In the genomic region with DNA sequence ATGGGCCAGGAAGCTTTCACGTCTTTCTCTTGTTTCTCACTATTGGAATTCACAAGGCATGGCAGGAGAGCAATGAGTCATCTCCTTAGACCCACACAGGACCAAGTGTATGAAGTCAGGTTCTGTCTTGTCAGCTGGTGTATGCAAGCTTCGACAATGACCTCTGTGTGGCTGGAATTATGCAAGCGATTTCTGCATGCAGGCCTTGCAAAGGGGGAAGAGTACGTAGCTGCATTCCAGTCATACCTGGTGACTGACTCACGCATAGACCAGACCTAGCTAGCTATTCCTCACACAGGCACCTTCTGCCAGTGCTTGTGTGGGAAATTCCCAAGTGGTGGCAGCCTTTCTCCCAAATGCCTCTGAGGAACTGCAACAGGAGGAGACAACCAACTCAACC, we compare ENCODE assay signal across 9 mouse cellular contexts. TPM values are rescaled to one million over a fixed set of nuclear protein-coding genes. Genes with fewer than 3 reads are reported as not detected.
A peak's percentile ranks its signal among the peaks of the same experiment; 100 is the strongest.
DNase-seq lines count a peak whose midpoint lies in the region; ATAC-seq and TF ChIP-seq lines count a peak whose summit lies in the region.
"Had no signal": no experiment of that assay in that cellular context is flagged by ENCODE, and none has a peak within 500 bp of the region (broad histone marks: within the 10 kb centered on the region; RNA-seq: fewer than 3 reads in every experiment).

No protein-coding gene starts in this region.

- TF ChIP-seq CTCF in lung, embryonic 14.5 days (IDR thresholded peaks at IDR 0.05; ENCODE audit: low read depth), result no peak

- H3K4me3 ChIP-seq in lung, embryonic 14.5 days (ENCODE audit: low read depth, low read length), result no peak overlapping the region

- H3K36me3 ChIP-seq in lung, embryonic 14.5 days (ENCODE audit: insufficient read depth), result peaks cover 70% of the 10 kb centered on the region

- peak; percentile 37 for DNase-seq in gastrocnemius, postnatal 25 days
- DNase-seq in gastrocnemius, postnatal 10 days, result no peak
- peak; percentile 27 for DNase-seq in embryo, embryonic 10.5 days (ENCODE audit: low spot score)
- DNase-seq in heart, postnatal 36 days, result peak; percentile 33 to 38
- peak; percentile 75 for DNase-seq in lung, embryonic 14.5 days
- DNase-seq in ovary, postnatal 10 days (ENCODE audit: low spot score), result no peak
- DNase-seq in thymus, postnatal 4 days, result no peak
- no peak for DNase-seq in cerebellum, adult 8-10 months

- peak overlapping the region; percentile 84 for H3K27ac ChIP-seq in lung, embryonic 14.5 days (ENCODE audit: low read depth)
- H3K27ac ChIP-seq: liver, embryonic 14.5 days had no signal

- H3K4me1 ChIP-seq in lung, embryonic 14.5 days (ENCODE audit: insufficient read depth), result no peaks in the 10 kb centered on the region

- 22% methylated on average over 5 of the region's 5 CpGs for WGBS in lung, embryonic 14.5 days

- no peaks in the 10 kb centered on the region for H3K27me3 ChIP-seq in lung, embryonic 14.5 days (ENCODE audit: insufficient read depth, low read length)

- peaks cover 19% of the 10 kb centered on the region for H3K9me3 ChIP-seq in lung, embryonic 14.5 days (ENCODE audit: low read depth, low read length)

- H3K4me2 ChIP-seq in lung, embryonic 14.5 days, result no peak overlapping the region

- intact Hi-C loops in heart, postnatal 36 days (cut with DNase I), result no loop called here

- no peak overlapping the region for H3K9ac ChIP-seq in lung, embryonic 14.5 days
- H3K9ac ChIP-seq: liver, embryonic 14.5 days had no signal

- ATAC-seq in lung, embryonic 14.5 days (ENCODE audit: insufficient read depth), result peak; percentile 95

RNA-seq across cellular contexts. Expression of a gene that starts 8.0 kb away (rescaled TPM):
- 10 to 100 TPM; 18.2 to 23.6 TPM for total RNA-seq in gastrocnemius, postnatal 25 days (2021)
- 10 to 100 TPM; 25.8 to 28.0 TPM for total RNA-seq in gastrocnemius, postnatal 10 days (2021)
- total RNA-seq in heart, postnatal 36 days (2021), result 10 to 100 TPM; 33.0 to 37.7 TPM
- 87.3 and 97.4 TPM in 2 replicates for polyA plus RNA-seq in lung, embryonic 14.5 days (2014; fragmentation: Nextera tagmentation; extraction: Ambion mirVana)

RNA-seq across cellular contexts. Expression of a gene that starts 9.1 kb away (rescaled TPM):
- 1 to 10 TPM; 8.5 to 8.8 TPM for total RNA-seq in gastrocnemius, postnatal 25 days (2021)
- 1 to 10 TPM; 7.9 to 8.2 TPM for total RNA-seq in gastrocnemius, postnatal 10 days (2021)
- 10 to 100 TPM; 10.8 TPM for total RNA-seq in heart, postnatal 36 days (2021)
- 11.5 and 11.7 TPM in 2 replicates for polyA plus RNA-seq in lung, embryonic 14.5 days (2014; fragmentation: Nextera tagmentation; extraction: Ambion mirVana)

RNA-seq across cellular contexts. Expression of a gene that starts 13.3 kb away (rescaled TPM):
- total RNA-seq in gastrocnemius, postnatal 25 days (2021), result 1 to 10 TPM; 2.3 to 2.6 TPM
- total RNA-seq in gastrocnemius, postnatal 10 days (2021), result 1 to 10 TPM; 4.1 to 4.2 TPM
- 1 to 10 TPM; 4.4 to 4.7 TPM for total RNA-seq in heart, postnatal 36 days (2021)
- polyA plus RNA-seq in lung, embryonic 14.5 days (2014; fragmentation: Nextera tagmentation; extraction: Ambion mirVana), result 7.7 and 8.7 TPM in 2 replicates

Comparison
In these comparisons a context has a peak if more than half of its experiments do, and no peak if none do; other contexts are left out.
1. DNase-seq: peak in gastrocnemius, postnatal 25 days (single experiment), embryo, embryonic 10.5 days (single experiment), heart, postnatal 36 days (2 of 2) and lung, embryonic 14.5 days (single experiment); none in gastrocnemius, postnatal 10 days (single experiment), ovary, postnatal 10 days (single experiment), thymus, postnatal 4 days (single experiment) and cerebellum, adult 8-10 months (single experiment).